9 mouse cellular contexts compared by ENCODE assay signal in the genomic region with DNA sequence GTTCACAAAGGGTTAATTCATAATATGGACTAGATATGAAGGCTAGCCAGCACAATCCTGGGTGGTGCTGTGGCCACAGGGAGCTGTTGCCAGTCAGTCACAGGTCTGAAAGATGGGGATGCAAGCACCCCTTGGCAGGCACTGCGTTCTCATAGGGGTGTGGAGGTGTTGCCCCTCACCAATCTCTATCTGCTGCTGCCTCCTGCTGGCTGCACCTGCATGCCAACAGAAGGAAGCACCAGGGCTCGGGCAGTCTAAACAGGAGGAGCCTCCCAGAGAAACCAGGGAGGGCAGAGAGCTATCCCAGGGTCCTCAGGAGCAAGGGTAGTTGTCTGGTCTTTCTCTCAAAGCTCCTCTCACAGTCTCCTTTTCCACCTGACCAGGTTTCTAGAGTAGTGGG. TPM values are rescaled to one million over a fixed set of nuclear protein-coding genes. Genes with fewer than 3 reads are reported as not detected.
DNase-seq lines count a peak whose midpoint lies in the region; ATAC-seq and TF ChIP-seq lines count a peak whose summit lies in the region.
"Had no signal": no experiment of that assay in that cellular context is flagged by ENCODE, and none has a peak within 500 bp of the region (broad histone marks: within the 10 kb centered on the region; RNA-seq: fewer than 3 reads in every experiment).

No protein-coding gene starts in this region.

- no peak overlapping the region for H3K9ac ChIP-seq in heart, postnatal 0 days (replicated peaks; ENCODE audit: low read depth, low read length)
- no peak overlapping the region for H3K9ac ChIP-seq in stomach, postnatal 0 days (ENCODE audit: low read length)
- H3K9ac ChIP-seq in forebrain, embryonic 13.5 days = no peak overlapping the region
- H3K9ac ChIP-seq: hindbrain, embryonic 15.5 days had no signal

- no peaks in the 10 kb centered on the region for H3K27me3 ChIP-seq in heart, postnatal 0 days (ENCODE audit: control insufficient read depth, insufficient read depth, low read length)
- H3K27me3 ChIP-seq in stomach, postnatal 0 days (ENCODE audit: control insufficient read depth, insufficient read depth, low read length) = no peaks in the 10 kb centered on the region
- H3K27me3 ChIP-seq in forebrain, embryonic 13.5 days = no peaks in the 10 kb centered on the region
- H3K27me3 ChIP-seq: hindbrain, embryonic 15.5 days had no signal

- H3K36me3 ChIP-seq in heart, postnatal 0 days (replicated peaks; ENCODE audit: control insufficient read depth, insufficient read depth, low read length) = no peaks in the 10 kb centered on the region
- no peaks in the 10 kb centered on the region for H3K36me3 ChIP-seq in stomach, postnatal 0 days (ENCODE audit: control insufficient read depth, insufficient read depth, low read length)
- H3K36me3 ChIP-seq in forebrain, embryonic 13.5 days (ENCODE audit: poor library complexity, severe bottlenecking) = peaks cover 54% of the 10 kb centered on the region

- H3K9me3 ChIP-seq in heart, postnatal 0 days (replicated peaks; ENCODE audit: control insufficient read depth, low read length) = 0 out of 2 replicates have a peak, but pooled peaks cover 3% of the 10 kb centered on the region
- H3K9me3 ChIP-seq in stomach, postnatal 0 days (ENCODE audit: control insufficient read depth, low read length) = no peaks in the 10 kb centered on the region
- no peaks in the 10 kb centered on the region for H3K9me3 ChIP-seq in forebrain, embryonic 13.5 days (replicated peaks)
- H3K9me3 ChIP-seq: hindbrain, embryonic 15.5 days had no signal

- WGBS in heart, postnatal 0 days = 26% methylated on average over 2 of the region's 2 CpGs
- WGBS in stomach, postnatal 0 days = 11% methylated on average over 2 of the region's 2 CpGs
- WGBS in forebrain, embryonic 13.5 days = 24% methylated on average over 2 of the region's 2 CpGs

- H3K27ac ChIP-seq in heart, postnatal 0 days (ENCODE audit: low read depth) = no peak overlapping the region
- no peak overlapping the region for H3K27ac ChIP-seq in stomach, postnatal 0 days (replicated peaks)
- H3K27ac ChIP-seq in forebrain, embryonic 13.5 days = no peak overlapping the region
- H3K27ac ChIP-seq: hindbrain, embryonic 15.5 days had no signal

- H3K4me1 ChIP-seq in heart, postnatal 0 days (ENCODE audit: control insufficient read depth, insufficient read depth) = no peaks in the 10 kb centered on the region
- H3K4me1 ChIP-seq in stomach, postnatal 0 days (replicated peaks; ENCODE audit: control insufficient read depth, insufficient read depth) = no peaks in the 10 kb centered on the region
- no peaks in the 10 kb centered on the region for H3K4me1 ChIP-seq in forebrain, embryonic 13.5 days
- H3K4me1 ChIP-seq: hindbrain, embryonic 15.5 days had no signal

- no peak overlapping the region for H3K4me2 ChIP-seq in heart, postnatal 0 days (ENCODE audit: low read depth, low read length)
- no peak overlapping the region for H3K4me2 ChIP-seq in stomach, postnatal 0 days (replicated peaks; ENCODE audit: low read depth)
- no peak overlapping the region for H3K4me2 ChIP-seq in forebrain, embryonic 13.5 days
- H3K4me2 ChIP-seq: hindbrain, embryonic 15.5 days had no signal

- no peak for TF ChIP-seq POLR2A in brain, embryonic 14.5 days (IDR thresholded peaks at IDR 0.05; ENCODE audit: borderline replicate concordance, extremely low read depth, insufficient read depth, insufficient read length, poor library complexity, severe bottlenecking)

- DNase-seq in heart, postnatal 0 days (ENCODE audit: low spot score) = peak; percentile 40
- DNase-seq in heart, adult 8-10 months (ENCODE audit: low spot score) = no peak
- DNase-seq in ovary, postnatal 14 days (ENCODE audit: low spot score) = peak; percentile 29
- DNase-seq in ovary, adult 18-20 months (ENCODE audit: low spot score) = no peak
- peak; percentile 49 for DNase-seq in brain, embryonic 14.5 days (ENCODE audit: low read depth)
- peak; percentile 54 for DNase-seq in stomach, postnatal 0 days (ENCODE audit: low spot score)
- DNase-seq in cerebellum, adult 11 months = no peak

- no peak overlapping the region for H3K4me3 ChIP-seq in heart, postnatal 0 days (ENCODE audit: low read depth, low read length)
- no peak overlapping the region for H3K4me3 ChIP-seq in stomach, postnatal 0 days (ENCODE audit: low read depth, low read length)
- no peak overlapping the region for H3K4me3 ChIP-seq in forebrain, embryonic 13.5 days
- H3K4me3 ChIP-seq: hindbrain, embryonic 15.5 days had no signal

- TF ChIP-seq CTCF in heart, postnatal 0 days (IDR thresholded peaks at IDR 0.05; ENCODE audit: low read depth) = peak; percentile 52
- peak; percentile 54 for TF ChIP-seq CTCF in brain, embryonic 14.5 days (IDR thresholded peaks at IDR 0.05; ENCODE audit: borderline replicate concordance, extremely low read depth, insufficient read depth, insufficient read length)
- TF ChIP-seq CTCF in stomach, postnatal 0 days (IDR thresholded peaks at IDR 0.05; ENCODE audit: low read depth) = peak; percentile 66

- no peak for TF ChIP-seq EP300 in heart, postnatal 0 days (IDR thresholded peaks at IDR 0.05; ENCODE audit: low read depth)
- no peak for TF ChIP-seq EP300 in stomach, postnatal 0 days (optimal IDR thresholded peaks at IDR 0.05)

- no peak for ATAC-seq in heart, postnatal 0 days (ENCODE audit: insufficient read depth, low read depth)
- no peak for ATAC-seq in stomach, postnatal 0 days (ENCODE audit: low FRiP score, low TSS enrichment)
- no peak for ATAC-seq in forebrain, embryonic 13.5 days

RNA-seq across cellular contexts. Expression of a gene that starts 58.7 kb away (rescaled TPM):
- 15.6 and 24.8 TPM in 2 replicates for total RNA-seq in heart, postnatal 0 days (2014; rRNA removed; ENCODE audit: low replicate concordance)
- 10.3 and 11.4 TPM in 2 replicates for polyA plus RNA-seq in heart, postnatal 0 days (2015; fragmentation: Nextera tagmentation; extraction: Ambion mirVana)
- total RNA-seq in heart, adult 8-10 months (2022) = 10 to 100 TPM; 13.7 to 17.9 (median 14.7) TPM
- polyA plus RNA-seq in brain, embryonic 14.5 days (2012; rRNA removed) = 33.4 and 38.2 TPM in 2 replicates
- 15.1 and 15.6 TPM in 2 replicates for polyA plus RNA-seq in stomach, postnatal 0 days (2015; fragmentation: Nextera tagmentation; extraction: Ambion mirVana)
- polyA plus RNA-seq in forebrain, embryonic 13.5 days (2015; fragmentation: Nextera tagmentation; extraction: Ambion mirVana) = 20.2 and 23.8 TPM in 2 replicates

RNA-seq across cellular contexts. Expression of a gene that starts 59.2 kb away (rescaled TPM):
- 46.4 and 54.3 TPM in 2 replicates for total RNA-seq in heart, postnatal 0 days (2014; rRNA removed; ENCODE audit: low replicate concordance)
- polyA plus RNA-seq in heart, postnatal 0 days (2015; fragmentation: Nextera tagmentation; extraction: Ambion mirVana) = 107 and 128 TPM in 2 replicates
- total RNA-seq in heart, adult 8-10 months (2022) = 10 to 100 TPM; 16.3 to 23.0 (median 21.1) TPM
- 317 and 398 TPM in 2 replicates for polyA plus RNA-seq in brain, embryonic 14.5 days (2012; rRNA removed)
- polyA plus RNA-seq in stomach, postnatal 0 days (2015; fragmentation: Nextera tagmentation; extraction: Ambion mirVana) = 125 and 131 TPM in 2 replicates
- 434 and 477 TPM in 2 replicates for polyA plus RNA-seq in forebrain, embryonic 13.5 days (2015; fragmentation: Nextera tagmentation; extraction: Ambion mirVana)

Comparison
In these comparisons a context has a peak if more than half of its experiments do, and no peak if none do; other contexts are left out.
1. DNase-seq: peak in heart, postnatal 0 days (single experiment), ovary, postnatal 14 days (single experiment), brain, embryonic 14.5 days (single experiment) and stomach, postnatal 0 days (single experiment); none in heart, adult 8-10 months (single experiment), ovary, adult 18-20 months (single experiment) and cerebellum, adult 11 months (single experiment).
2. Peak in every context shown above with its lines, with median percentiles within 50 percentile points of each other: CTCF ChIP-seq.